Mouse (Mus musculus): ENCODE measurements around the gene Dnase2a.

- peak; percentile 57 for TF ChIP-seq CTCF (IDR thresholded peaks at IDR 0.05)
- no peak for TF ChIP-seq EP300 (IDR thresholded peaks at IDR 0.05)
Observed at GRCm38 (mm10) chr8:84913960-84914359, 5.6 kb downstream of the Dnase2a start.

Measured in lung, postnatal 0 days (tissue).